Mouse (Mus musculus): ENCODE results near the gene Arel1. TPM values are rescaled to one million over a fixed set of nuclear protein-coding genes. Genes with fewer than 3 reads are reported as not detected.

The Arel1 gene
- total RNA-seq, 2 experiments from 2014 or later: 23.0 to 24.9 TPM

DNA sequence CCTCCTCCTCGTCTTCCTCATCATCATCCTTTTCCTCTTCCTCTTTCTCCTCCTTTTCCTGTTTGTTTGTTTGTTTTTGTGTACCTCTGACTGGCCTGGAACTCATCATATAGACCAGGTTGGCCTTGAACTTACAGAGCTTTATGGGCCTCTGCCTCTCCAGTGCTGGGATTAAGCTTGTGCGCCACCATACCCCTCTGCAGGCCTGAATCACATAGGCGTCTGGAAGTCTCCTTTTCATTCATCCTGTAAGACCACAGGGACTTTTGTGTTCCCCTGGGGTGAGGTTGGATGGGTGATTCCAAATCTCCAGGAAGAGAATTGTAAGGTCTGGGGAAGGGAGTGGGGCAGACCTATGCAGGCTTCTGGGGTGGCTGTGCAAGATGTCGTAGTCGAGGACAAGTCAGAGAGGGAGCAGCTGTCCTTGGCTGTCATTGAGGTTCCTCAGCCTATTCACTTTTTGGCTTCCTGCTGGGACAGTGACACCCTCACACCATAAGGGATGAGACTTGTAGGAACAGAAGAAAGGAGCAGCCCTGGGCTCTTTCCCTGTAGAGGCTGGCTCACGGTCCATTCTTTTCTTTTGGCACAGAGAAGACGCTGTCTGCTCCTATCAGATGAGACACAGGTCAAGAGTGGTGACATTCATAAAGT is 86.2 kb downstream of the Arel1 start:
- no peak overlapping the region for H3K4me3 ChIP-seq
- TF ChIP-seq CTCF (IDR thresholded peaks at IDR 0.05): no peak
- no peak for DNase-seq
- no peak overlapping the region for H3K27ac ChIP-seq
- intact Hi-C loops (cut with DNase I): no loop called here

GRCm38 (mm10) chr12:84882796-84883195 is 87.9 kb downstream of the Arel1 start:
- Histone ChIP-seq H3K27ac (no peak overlapping the region), H3K4me3 (no peak overlapping the region)
- TF ChIP-seq CTCF (IDR thresholded peaks at IDR 0.05): no peak
- intact Hi-C loops (cut with DNase I): no loop called here
- DNase-seq: no peak

DNA sequence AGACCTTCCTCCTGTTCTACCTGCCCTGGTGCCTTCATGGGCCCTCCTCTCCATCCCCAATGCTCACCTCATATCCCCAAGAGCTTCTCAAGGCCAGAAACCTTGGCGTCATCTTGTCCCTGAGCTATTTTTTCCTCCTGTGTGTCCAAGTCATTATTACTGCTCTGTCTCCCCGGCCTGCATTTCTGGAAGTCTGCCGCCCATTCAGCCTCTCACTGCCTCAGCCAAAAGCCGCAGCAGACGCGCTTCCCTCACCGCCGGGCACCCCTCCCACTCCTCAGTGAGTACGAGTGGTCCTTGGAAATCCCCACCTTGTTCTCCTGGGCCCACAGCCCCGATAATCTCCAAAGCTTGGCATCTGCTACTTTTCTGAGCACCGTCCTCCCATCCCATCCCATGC is 90.6 kb downstream of the Arel1 start:
- H3K4me3 ChIP-seq: no peak overlapping the region
- peak; percentile 65 for DNase-seq
- TF ChIP-seq CTCF (IDR thresholded peaks at IDR 0.05): no peak
- intact Hi-C loops (cut with DNase I): no loop called here
- no peak overlapping the region for H3K27ac ChIP-seq

DNA sequence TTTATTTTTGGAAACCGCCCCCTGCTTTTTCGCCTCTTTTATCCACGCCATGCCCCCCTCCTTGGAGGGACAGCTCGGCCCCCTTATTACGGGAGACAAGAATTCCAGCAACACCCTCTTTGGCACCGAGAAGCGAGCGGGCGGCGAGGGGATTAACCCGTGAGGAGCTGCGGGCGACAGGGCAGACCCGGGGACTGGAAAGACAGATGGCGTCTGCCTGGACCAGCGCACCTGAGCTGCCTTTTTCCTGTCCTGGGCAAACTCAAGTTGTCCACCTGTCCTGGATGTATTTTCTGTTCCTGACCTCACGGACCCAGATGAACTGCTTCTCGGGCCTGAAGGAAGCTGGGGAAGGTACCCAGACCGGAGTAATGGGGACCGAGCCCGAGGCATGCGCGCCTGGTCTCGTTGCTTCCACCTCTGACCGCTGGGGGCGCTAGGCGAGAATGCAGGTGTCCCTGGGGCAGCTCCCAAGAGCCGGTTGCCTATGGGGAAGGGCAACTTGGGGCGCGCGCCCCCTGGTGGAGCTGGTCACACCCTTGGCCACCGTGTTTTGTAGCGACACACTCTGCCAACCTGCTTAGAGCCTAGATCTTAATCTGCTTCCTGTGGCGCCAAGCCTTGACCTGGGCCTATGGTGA is 94.1 kb downstream of the Arel1 start, which contains the start of gene Ltbp2:
Gene Ltbp2, minus strand, starts transcription at position 52 of the 641 bp plus-strand sequence.
- peak; percentile 93 for DNase-seq
- intact Hi-C loops (cut with DNase I): loop anchor here (1.0 to 10.0 kb wide), 3 partner anchors 64 to 148 kb away; no protein-coding TSS in a partner anchor
- H3K27ac ChIP-seq: no peak within 1 kb of the TSS
- TF ChIP-seq CTCF (IDR thresholded peaks at IDR 0.05): peak; percentile 95
- H3K4me3 ChIP-seq: peak within 1 kb of the TSS; percentile 64

GRCm38 (mm10) chr12:84875761-84876480 is 94.8 kb downstream of the Arel1 start:
- TF ChIP-seq CTCF (IDR thresholded peaks at IDR 0.05): no peak
- Histone ChIP-seq H3K4me3 (peak overlapping the region; percentile 64), H3K27ac (no peak overlapping the region)
- peak; percentile 36 for DNase-seq
- intact Hi-C loops (cut with DNase I): loop anchor here (1.0 to 10.0 kb wide), 3 partner anchors 64 to 149 kb away; no protein-coding TSS in a partner anchor

DNA sequence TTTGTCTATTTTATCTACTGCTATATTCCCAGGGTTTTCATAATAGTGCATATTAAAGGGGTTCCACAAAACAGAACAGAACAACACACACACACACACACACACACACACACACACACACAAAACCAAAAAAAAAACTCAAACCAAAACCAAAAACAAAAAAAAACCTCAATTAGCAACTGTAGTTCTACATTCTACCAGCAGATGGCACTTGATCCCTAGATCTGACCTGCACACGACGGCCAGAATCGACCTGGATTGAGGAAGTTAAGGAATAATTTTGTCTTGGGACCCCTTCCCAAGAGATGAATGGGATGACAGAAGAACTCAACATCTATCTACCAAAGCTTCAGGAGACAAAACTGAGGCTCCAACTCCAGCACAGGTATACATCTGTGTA is 97.3 kb downstream of the Arel1 start:
- DNase-seq: no peak
- H3K4me3 ChIP-seq: no peak overlapping the region
- H3K27ac ChIP-seq: no peak overlapping the region
- TF ChIP-seq CTCF (IDR thresholded peaks at IDR 0.05): peak; percentile 74
- intact Hi-C loops (cut with DNase I): loop anchor here (10.0 kb wide), 1 partner anchor 151 kb away; no protein-coding TSS in a partner anchor

GRCm38 (mm10) chr12:84872310-84872709 is 98.4 kb downstream of the Arel1 start:
- no peak for TF ChIP-seq CTCF (IDR thresholded peaks at IDR 0.05)
- no peak for DNase-seq
- intact Hi-C loops (cut with DNase I): loop anchor here (10.0 kb wide), 1 partner anchor 152 kb away; no protein-coding TSS in a partner anchor
- Histone ChIP-seq H3K27ac (no peak overlapping the region), H3K4me3 (no peak overlapping the region)

Other genes starting within 250 kb of the Arel1 start
- 10 to 100 TPM; 13.2 to 18.0 TPM for gene Npc2, start 197.7 kb downstream of the Arel1 start, total RNA-seq (2021)
- 10 to 100 TPM; 39.3 to 53.3 TPM for gene Isca2, start 197.6 kb downstream of the Arel1 start, total RNA-seq (2021)
- gene Ltbp2, start 94.4 kb downstream of the Arel1 start, total RNA-seq (2021): 1 to 10 TPM in 1 of 2 experiments, under 1 TPM in 1; 0.78 to 1.6 TPM
- gene Fcf1, start within 50 bp of the Arel1 start, total RNA-seq (2021): 10 to 100 TPM; 28.4 to 34.0 TPM
- gene Ylpm1, start 25.4 kb upstream of the Arel1 start, total RNA-seq (2021): 10 to 100 TPM; 17.7 to 21.0 TPM
- 1 to 10 TPM; 1.7 to 3.0 TPM for gene Prox2, start 139.9 kb upstream of the Arel1 start, total RNA-seq (2021)
- gene Dlst, start 139.9 kb upstream of the Arel1 start, total RNA-seq (2021): 100 to 1,000 TPM; 247 to 365 TPM
- 1 to 10 TPM in 1 of 2 experiments, under 1 TPM in 1; 0.94 to 1.1 TPM for gene Rps6kl1, start 180.4 kb upstream of the Arel1 start, total RNA-seq (2021)
- 1 to 10 TPM; 1.5 to 1.8 TPM for gene Pgf, start 206.9 kb upstream of the Arel1 start, total RNA-seq (2021)
- 10 to 100 TPM; 56.1 to 63.1 TPM for gene Eif2b2, start 248.6 kb upstream of the Arel1 start, total RNA-seq (2021)

All from gastrocnemius, adult 2 months (tissue).